ENCODE assay signal across 24 mouse cellular contexts in genomic region chr1:60076411-60076810, GRCm38 (mm10). TPM values are rescaled to one million over a fixed set of nuclear protein-coding genes. Genes with fewer than 3 reads are reported as not detected.
DNase-seq lines count a peak whose midpoint lies in the region; ATAC-seq and TF ChIP-seq lines count a peak whose summit lies in the region.
"Had no signal": no experiment of that assay in that cellular context is flagged by ENCODE, and none has a peak within 500 bp of the region (broad histone marks: within the 10 kb centered on the region; RNA-seq: fewer than 3 reads in every experiment).

No protein-coding gene starts in this region.

- no peak overlapping the region for H3K9ac ChIP-seq in midbrain, embryonic 11.5 days (ENCODE audit: low read length)
- H3K9ac ChIP-seq in midbrain, postnatal 0 days (replicated peaks; ENCODE audit: low read length, poor library complexity, severe bottlenecking) = no peak overlapping the region
- no peak overlapping the region for H3K9ac ChIP-seq in CH12.LX (ENCODE audit: insufficient read depth, low read depth)
- H3K9ac ChIP-seq in intestine, embryonic 15.5 days = no peak overlapping the region
- H3K9ac ChIP-seq: embryonic facial prominence, embryonic 12.5 days; forebrain, embryonic 12.5 days had no signal

- no peak for ATAC-seq in midbrain, embryonic 11.5 days (ENCODE audit: low FRiP score)
- no peak for ATAC-seq in midbrain, postnatal 0 days (ENCODE audit: low FRiP score)
- no peak for ATAC-seq in intestine, embryonic 15.5 days
- ATAC-seq: activated CD4-positive, CD25-positive, alpha-beta regulatory T cell, adult 4 months; forebrain, embryonic 14.5 days; forebrain, embryonic 16.5 days; Patski had no signal

- dilution Hi-C loops in CH12.LX (cut with MboI; ENCODE audit: extremely low pct_ligation_motif_present, extremely low pct_unique_long_range_greater_than_20kb, low sequenced_read_pairs) = no loop called here

- H3K79me2 ChIP-seq in CH12.LX (replicated peaks; ENCODE audit: control insufficient read depth, extremely low read depth, insufficient read depth, poor library complexity, severe bottlenecking) = no peaks in the 10 kb centered on the region

- peak; percentile 19 for DNase-seq in midbrain, embryonic 11.5 days (ENCODE audit: low spot score, missing footprints)
- DNase-seq in midbrain, postnatal 0 days (ENCODE audit: low spot score) = no peak
- DNase-seq in CH12.LX (ENCODE audit: extremely low read depth) = no peak
- DNase-seq in ES-CJ7 (ENCODE audit: low read depth, low spot score) = peak; percentile 72
- peak; percentile 82 for DNase-seq in R1 (ENCODE audit: low read depth, low spot score)
- no peak for DNase-seq in cerebellum, postnatal 4 days (ENCODE audit: low spot score in 2 of 2)
- DNase-seq in limb, embryonic 10.5 days (ENCODE audit: low spot score) = no peak
- DNase-seq: adrenal gland, adult 8-10 months; adrenal gland, postnatal 14 days; cerebellum, adult 11 months; cerebellum, adult 18-20 months; cerebellum, adult 8-10 months; cerebellum, adult 9-11 months; cerebellum, postnatal 14 days; cerebellum, postnatal 36 days had no signal

- no peaks in the 10 kb centered on the region for H3K27me3 ChIP-seq in midbrain, embryonic 11.5 days (ENCODE audit: control insufficient read depth, insufficient read depth, low read length)
- no peaks in the 10 kb centered on the region for H3K27me3 ChIP-seq in midbrain, postnatal 0 days (ENCODE audit: insufficient read depth, low read length)
- no peaks in the 10 kb centered on the region for H3K27me3 ChIP-seq in CH12.LX (replicated peaks)
- H3K27me3 ChIP-seq in intestine, embryonic 15.5 days (replicated peaks) = no peaks in the 10 kb centered on the region
- H3K27me3 ChIP-seq in limb, embryonic 10.5 days (ENCODE audit: low read depth, poor library complexity, severe bottlenecking) = no peaks in the 10 kb centered on the region
- H3K27me3 ChIP-seq: embryonic facial prominence, embryonic 12.5 days; forebrain, embryonic 12.5 days; Patski had no signal

- H3K27ac ChIP-seq in midbrain, embryonic 11.5 days (ENCODE audit: low read depth, low read length) = no peak overlapping the region
- H3K27ac ChIP-seq in midbrain, postnatal 0 days (ENCODE audit: low read depth, low read length) = no peak overlapping the region
- no peak overlapping the region for H3K27ac ChIP-seq in CH12.LX (ENCODE audit: insufficient read depth, low read depth)
- no peak overlapping the region for H3K27ac ChIP-seq in intestine, embryonic 15.5 days
- no peak overlapping the region for H3K27ac ChIP-seq in limb, embryonic 10.5 days
- H3K27ac ChIP-seq: embryonic facial prominence, embryonic 10.5 days; embryonic facial prominence, embryonic 12.5 days; forebrain, embryonic 12.5 days had no signal

- peak; percentile 7; the same call in 1 of the 2 replicates for TF ChIP-seq POLR2A in CH12.LX (IDR thresholded peaks at IDR 0.05; ENCODE audit: low read depth, low read length)

- in situ Hi-C loops in CH12.LX (cut with MboI; ENCODE audit: low pct_ligation_motif_present, low pct_unique_long_range_greater_than_20kb, low sequenced_read_pairs) = no loop called here

- H3K9me3 ChIP-seq in midbrain, embryonic 11.5 days (ENCODE audit: control insufficient read depth, low read length) = no peaks in the 10 kb centered on the region
- H3K9me3 ChIP-seq in midbrain, postnatal 0 days (ENCODE audit: low read length) = no peaks in the 10 kb centered on the region
- H3K9me3 ChIP-seq in CH12.LX (replicated peaks; ENCODE audit: low read length) = no peaks in the 10 kb centered on the region
- H3K9me3 ChIP-seq in intestine, embryonic 15.5 days = no peaks in the 10 kb centered on the region
- no peaks in the 10 kb centered on the region for H3K9me3 ChIP-seq in limb, embryonic 10.5 days (replicated peaks)
- H3K9me3 ChIP-seq: embryonic facial prominence, embryonic 10.5 days; embryonic facial prominence, embryonic 12.5 days; forebrain, embryonic 12.5 days; G1E had no signal

- no peak overlapping the region for H3K4me2 ChIP-seq in midbrain, embryonic 11.5 days
- H3K4me2 ChIP-seq in midbrain, postnatal 0 days (ENCODE audit: low read depth, low read length, poor library complexity, severe bottlenecking) = no peak overlapping the region
- H3K4me2 ChIP-seq in CH12.LX (ENCODE audit: insufficient read depth, low read depth, poor library complexity, severe bottlenecking) = no peak overlapping the region
- H3K4me2 ChIP-seq in intestine, embryonic 15.5 days (replicated peaks) = no peak overlapping the region
- H3K4me2 ChIP-seq: embryonic facial prominence, embryonic 12.5 days; forebrain, embryonic 12.5 days had no signal

- no peaks in the 10 kb centered on the region for H3K4me1 ChIP-seq in midbrain, embryonic 11.5 days (ENCODE audit: control insufficient read depth, insufficient read depth, low read length)
- no peaks in the 10 kb centered on the region for H3K4me1 ChIP-seq in midbrain, postnatal 0 days (ENCODE audit: insufficient read depth, low read length)
- no peaks in the 10 kb centered on the region for H3K4me1 ChIP-seq in CH12.LX (ENCODE audit: control insufficient read depth in 1 of 2, insufficient read depth in 2 of 2)
- no peaks in the 10 kb centered on the region for H3K4me1 ChIP-seq in intestine, embryonic 15.5 days (replicated peaks)
- no peaks in the 10 kb centered on the region for H3K4me1 ChIP-seq in limb, embryonic 10.5 days
- H3K4me1 ChIP-seq: embryonic facial prominence, embryonic 10.5 days; embryonic facial prominence, embryonic 12.5 days; forebrain, embryonic 12.5 days had no signal

- TF ChIP-seq EP300 in CH12.LX (IDR thresholded peaks at IDR 0.05; ENCODE audit: low read length) = no peak

- H3K4me3 ChIP-seq in midbrain, embryonic 11.5 days (ENCODE audit: low read depth, low read length) = no peak overlapping the region
- no peak overlapping the region for H3K4me3 ChIP-seq in midbrain, postnatal 0 days (ENCODE audit: low read depth, low read length)
- no peak overlapping the region for H3K4me3 ChIP-seq in CH12.LX (replicated peaks in 1 of 3; ENCODE audit: low read depth in 2 of 3, low read length in 2 of 3, poor library complexity in 1 of 3)
- no peak overlapping the region for H3K4me3 ChIP-seq in intestine, embryonic 15.5 days (replicated peaks)
- no peak overlapping the region for H3K4me3 ChIP-seq in limb, embryonic 10.5 days
- H3K4me3 ChIP-seq: embryonic facial prominence, embryonic 10.5 days; embryonic facial prominence, embryonic 12.5 days; forebrain, embryonic 12.5 days had no signal

- TF ChIP-seq RAD21 in CH12.LX (IDR thresholded peaks at IDR 0.05; ENCODE audit: low read depth, low read length) = no peak

- peaks cover 2% of the 10 kb centered on the region; the same call in 1 of the 2 replicates for H3K36me3 ChIP-seq in midbrain, embryonic 11.5 days (ENCODE audit: control insufficient read depth, insufficient read depth, low read length)
- H3K36me3 ChIP-seq in midbrain, postnatal 0 days (ENCODE audit: insufficient read depth, low read length) = peaks cover 10% of the 10 kb centered on the region
- H3K36me3 ChIP-seq in CH12.LX (replicated peaks in 1 of 2; ENCODE audit: control insufficient read depth in 1 of 2, insufficient read depth in 1 of 2, low read length in 1 of 2) = peaks cover 26 to 68% of the 10 kb centered on the region in 2 experiments
- peaks cover 2% of the 10 kb centered on the region; the same call in 1 of the 2 replicates for H3K36me3 ChIP-seq in intestine, embryonic 15.5 days
- H3K36me3 ChIP-seq in limb, embryonic 10.5 days = peaks cover 61% of the 10 kb centered on the region

- no peak for TF ChIP-seq CTCF in midbrain, postnatal 0 days (IDR thresholded peaks at IDR 0.05)
- no peak for TF ChIP-seq CTCF in CH12.LX (conservative IDR thresholded peaks at IDR 0.05 in 1 of 2, IDR thresholded peaks at IDR 0.05 in 1 of 2; ENCODE audit: low read depth in 2 of 2, low read length in 2 of 2)

- 89% methylated on average over 6 of the region's 6 CpGs for WGBS in midbrain, embryonic 11.5 days
- 88% methylated on average over 6 of the region's 6 CpGs for WGBS in midbrain, postnatal 0 days
- 83% methylated on average over 6 of the region's 6 CpGs for WGBS in intestine, embryonic 15.5 days
- 83% methylated on average over 6 of the region's 6 CpGs for WGBS in limb, embryonic 10.5 days

TF ChIP-seq in CH12.LX, 34 proteins besides CTCF, POLR2A, EP300 and RAD21 (continues in another document):
- TF ChIP-seq TCF12 (IDR thresholded peaks at IDR 0.05; ENCODE audit: low read depth, low read length) = no peak
- no peak for TF ChIP-seq RCOR1 (conservative IDR thresholded peaks at IDR 0.05; ENCODE audit: low read depth, low read length)
- TF ChIP-seq ZKSCAN1 (IDR thresholded peaks at IDR 0.05; ENCODE audit: borderline replicate concordance, low read depth, low read length) = no peak

RNA-seq across cellular contexts. Expression of gene Carf, which starts 21.6 kb away (rescaled TPM):
- 6.7 and 6.8 TPM in 2 replicates for polyA plus RNA-seq in midbrain, embryonic 11.5 days (2014; fragmentation: Nextera tagmentation; extraction: Ambion mirVana)
- total RNA-seq in midbrain, postnatal 0 days (2014; rRNA removed) = 19.0 and 23.4 TPM in 2 replicates
- 8.0 and 8.4 TPM in 2 replicates for polyA plus RNA-seq in midbrain, postnatal 0 days (2015; fragmentation: Nextera tagmentation; extraction: Ambion mirVana)
- 2.2 and 3.3 TPM in 2 replicates for total RNA-seq in CH12.LX (2012; rRNA removed)
- 3.2 TPM in 2 replicates for total RNA-seq in CH12.LX (2014; rRNA removed)
- 2.1 and 3.0 TPM in 2 replicates for polyA plus RNA-seq in CH12.LX (2012; ENCODE audit: insufficient read length, low read depth)
- 4.9 and 5.0 TPM in 2 replicates for polyA plus RNA-seq in intestine, embryonic 15.5 days (2015; fragmentation: Nextera tagmentation; extraction: Ambion mirVana)
- 4.3 and 6.3 TPM in 2 replicates for polyA plus RNA-seq in limb, embryonic 10.5 days (2016; fragmentation: Nextera tagmentation; extraction: Ambion mirVana)

RNA-seq across cellular contexts. Expression of gene Wdr12, which starts 22.0 kb away (rescaled TPM):
- 49.1 and 58.7 TPM in 2 replicates for polyA plus RNA-seq in midbrain, embryonic 11.5 days (2014; fragmentation: Nextera tagmentation; extraction: Ambion mirVana)
- 14.4 and 20.0 TPM in 2 replicates for total RNA-seq in midbrain, postnatal 0 days (2014; rRNA removed)
- 46.4 and 47.6 TPM in 2 replicates for polyA plus RNA-seq in midbrain, postnatal 0 days (2015; fragmentation: Nextera tagmentation; extraction: Ambion mirVana)
- total RNA-seq in CH12.LX (2012; rRNA removed) (58.7 and 76.9 TPM in 2 replicates), CH12.LX (2014; rRNA removed) (107 and 116 TPM in 2 replicates)
- polyA plus RNA-seq in CH12.LX (2012; ENCODE audit: insufficient read length, low read depth) = 97.4 and 112 TPM in 2 replicates
- polyA plus RNA-seq in intestine, embryonic 15.5 days (2015; fragmentation: Nextera tagmentation; extraction: Ambion mirVana) = 53.0 and 53.8 TPM in 2 replicates
- 60.4 and 73.0 TPM in 2 replicates for polyA plus RNA-seq in limb, embryonic 10.5 days (2016; fragmentation: Nextera tagmentation; extraction: Ambion mirVana)

RNA-seq across cellular contexts. Expression of gene Ica1l, which starts 33.4 kb away (rescaled TPM):
- polyA plus RNA-seq in midbrain, embryonic 11.5 days (2014; fragmentation: Nextera tagmentation; extraction: Ambion mirVana) = 3.6 and 3.7 TPM in 2 replicates
- total RNA-seq in midbrain, postnatal 0 days (2014; rRNA removed) = 63.8 and 76.5 TPM in 2 replicates
- 76.6 and 79.4 TPM in 2 replicates for polyA plus RNA-seq in midbrain, postnatal 0 days (2015; fragmentation: Nextera tagmentation; extraction: Ambion mirVana)
- total RNA-seq in CH12.LX (2012; rRNA removed) (1.8 and 2.2 TPM in 2 replicates), CH12.LX (2014; rRNA removed) (5.0 and 6.2 TPM in 2 replicates)
- 3.8 and 6.0 TPM in 2 replicates for polyA plus RNA-seq in CH12.LX (2012; ENCODE audit: insufficient read length, low read depth)
- 1.1 and 1.3 TPM in 2 replicates for polyA plus RNA-seq in intestine, embryonic 15.5 days (2015; fragmentation: Nextera tagmentation; extraction: Ambion mirVana)
- polyA plus RNA-seq in limb, embryonic 10.5 days (2016; fragmentation: Nextera tagmentation; extraction: Ambion mirVana) = 0.36 and 1.2 TPM in 2 replicates

Comparison
In these comparisons a context has a peak if more than half of its experiments do, and no peak if none do; other contexts are left out.
1. DNase-seq: peak in midbrain, embryonic 11.5 days (single experiment), ES-CJ7 (single experiment) and R1 (single experiment); none in midbrain, postnatal 0 days (single experiment), CH12.LX (single experiment), cerebellum, postnatal 4 days (0 of 2) and limb, embryonic 10.5 days (single experiment).
2. RNA of gene Ica1l, which starts 33.4 kb away (polyA plus RNA-seq): 76.6 to 79.4 TPM in midbrain, postnatal 0 days; 3.8 to 6.0 TPM in CH12.LX, 3.6 to 3.7 TPM in midbrain, embryonic 11.5 days, 1.1 to 1.3 TPM in intestine, embryonic 15.5 days and 0.36 to 1.2 TPM in limb, embryonic 10.5 days; every median in the first group is over 10 times any median in the second.